Mouse (Mus musculus): ENCODE data around the gene Elp6.

Elp6 gene

GRCm38 (mm10) chr9:110304969-110305651, at the start of gene Elp6:
Gene Elp6 (plus strand): TSS chr9:110305173.
- DNase-seq (ENCODE audit: low spot score in 2 of 2), result peak; percentile 93 to 94

GRCm38 (mm10) chr9:110255407-110256019, 49.5 kb upstream of the Elp6 start:
- no peak for DNase-seq (ENCODE audit: low spot score in 2 of 2)

- DNase-seq (ENCODE audit: low spot score in 2 of 2), result no peak
Observed at GRCm38 (mm10) chr9:110258646-110259045, 46.3 kb upstream of the Elp6 start.

- DNase-seq (ENCODE audit: low spot score in 2 of 2), result no peak
Observed at GRCm38 (mm10) chr9:110259118-110259517, 45.9 kb upstream of the Elp6 start.

- DNase-seq (ENCODE audit: low spot score in 2 of 2), result no peak
Observed at GRCm38 (mm10) chr9:110263181-110263580, 41.8 kb upstream of the Elp6 start.

- no peak for DNase-seq (ENCODE audit: low spot score in 2 of 2)
Observed at GRCm38 (mm10) chr9:110264991-110265390, 40.0 kb upstream of the Elp6 start.

- DNase-seq (ENCODE audit: low spot score in 2 of 2), result no peak
Observed at GRCm38 (mm10) chr9:110268416-110268815, 36.6 kb upstream of the Elp6 start.

- DNase-seq (ENCODE audit: low spot score in 2 of 2), result no peak
Observed at GRCm38 (mm10) chr9:110272330-110272729, 32.6 kb upstream of the Elp6 start.

GRCm38 (mm10) chr9:110273507-110273906, 31.5 kb upstream of the Elp6 start:
- no peak for DNase-seq (ENCODE audit: low spot score in 2 of 2)

- DNase-seq (ENCODE audit: low spot score in 2 of 2), result no peak
Observed at GRCm38 (mm10) chr9:110275882-110276281, 29.1 kb upstream of the Elp6 start.

GRCm38 (mm10) chr9:110277431-110277881, 27.5 kb upstream of the Elp6 start:
- no peak for DNase-seq (ENCODE audit: low spot score in 2 of 2)

- DNase-seq (ENCODE audit: low spot score in 2 of 2), result no peak
Observed at GRCm38 (mm10) chr9:110284075-110284697, 20.8 kb upstream of the Elp6 start.

- no peak for DNase-seq (ENCODE audit: low spot score in 2 of 2)
Observed at GRCm38 (mm10) chr9:110287321-110287924, 17.6 kb upstream of the Elp6 start.

- DNase-seq (ENCODE audit: low spot score in 2 of 2), result no peak
Observed at GRCm38 (mm10) chr9:110293254-110293718, 11.7 kb upstream of the Elp6 start.

GRCm38 (mm10) chr9:110293873-110294415, 11.0 kb upstream of the Elp6 start:
- DNase-seq (ENCODE audit: low spot score in 2 of 2), result no peak

- DNase-seq (ENCODE audit: low spot score in 2 of 2), result no peak
Observed at GRCm38 (mm10) chr9:110294786-110295185, 10.2 kb upstream of the Elp6 start.

- peak; percentile 39 to 70 for DNase-seq (ENCODE audit: low spot score in 2 of 2)
Observed at GRCm38 (mm10) chr9:110296867-110297627, 7.9 kb upstream of the Elp6 start.

GRCm38 (mm10) chr9:110304516-110304915, 457 bp upstream of the Elp6 start:
- DNase-seq (ENCODE audit: low spot score in 2 of 2), result no peak

- DNase-seq (ENCODE audit: low spot score in 2 of 2), result no peak
Observed at GRCm38 (mm10) chr9:110306371-110306770, 1.4 kb downstream of the Elp6 start.

- no peak for DNase-seq (ENCODE audit: low spot score in 2 of 2)
Observed at GRCm38 (mm10) chr9:110314706-110315105, 9.7 kb downstream of the Elp6 start.

GRCm38 (mm10) chr9:110315410-110315809, 10.4 kb downstream of the Elp6 start:
- DNase-seq (ENCODE audit: low spot score in 2 of 2), result no peak

Data from heart, adult 9 months (tissue).